Mouse (Mus musculus) liver, adult 10 weeks (tissue): ENCODE measurements around the gene Slc12a9. TPM values are rescaled to one million over a fixed set of nuclear protein-coding genes. Genes with fewer than 3 reads are reported as not detected.

Experiments used
- polyA plus RNA-seq: library from polyadenylated mRNA; stranded (reverse); fragments of 350-450 nt; fragmentation: Illumina TruSeq; extraction: RNeasy Lipid Tissue Mini Kit (QIAGEN cat#74804); gene quantifications from one replicate; pipeline ENCODE4 v1.2.3, GENCODE M21; 2014; ENCODE audit warnings: low read depth, low replicate concordance

The Slc12a9 gene
- polyA plus RNA-seq: 0.21 TPM

GRCm38 (mm10) chr5:137333512-137334174 lies at the start of gene Slc12a9:
TSS of gene Slc12a9 (minus strand) at chr5:137333597.

DNA sequence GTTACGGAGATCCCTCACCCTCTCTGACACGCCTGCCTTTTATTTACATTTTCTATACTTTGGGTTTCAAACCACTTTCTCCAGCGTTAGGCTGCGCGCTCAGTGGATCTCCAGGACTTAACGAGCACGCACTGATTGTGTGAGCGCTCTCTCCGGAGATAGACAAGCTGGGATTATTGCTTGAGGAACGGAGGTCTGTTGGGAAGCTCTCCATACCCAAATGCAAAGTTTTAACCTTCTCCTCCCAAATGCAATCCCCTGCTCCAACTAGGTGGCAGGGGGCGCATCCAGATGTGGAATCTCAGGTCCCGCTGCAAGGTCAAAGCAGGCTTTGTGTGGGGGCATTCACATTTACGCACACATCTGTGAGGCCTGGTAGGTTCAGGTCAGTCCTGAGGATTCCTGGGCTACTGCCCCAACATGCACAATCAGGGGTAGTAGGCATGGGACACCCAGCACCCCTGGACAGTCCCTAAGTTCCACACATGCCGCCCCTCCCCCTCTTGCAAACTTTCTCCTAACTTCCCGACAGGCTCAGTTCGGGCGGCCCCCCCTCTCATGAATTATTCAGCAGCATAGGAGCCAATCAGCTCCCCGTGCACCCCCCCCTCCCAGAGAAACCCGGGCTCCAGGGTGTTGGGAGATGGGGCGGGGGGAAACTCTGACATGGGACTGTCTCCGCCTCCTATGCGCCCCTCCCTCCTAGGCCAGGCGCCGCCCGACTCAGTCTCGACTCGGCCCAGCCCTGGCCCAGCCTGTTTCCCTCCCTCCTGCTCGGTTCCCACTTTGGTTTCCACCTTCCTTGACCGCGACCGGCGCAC lies 16.2 kb upstream of the Slc12a9 start, which contains the start of gene Ephb4:
Gene Ephb4 (plus strand): TSS at position 726 of the 821 bp plus-strand sequence.

GRCm38 (mm10) chr5:137314193-137315083 lies 19.0 kb downstream of the Slc12a9 start, which contains the start of gene Trip6:
TSS of gene Trip6 (minus strand) at chr5:137314404.

GRCm38 (mm10) chr5:137307071-137307912 lies 26.1 kb downstream of the Slc12a9 start, which contains the start of gene Srrt:
TSS of gene Srrt (minus strand) at chr5:137307674.

GRCm38 (mm10) chr5:137293839-137294743 lies 39.3 kb downstream of the Slc12a9 start, which contains the start of gene Ufsp1:
TSS of gene Ufsp1 (plus strand) at chr5:137294629.

DNA sequence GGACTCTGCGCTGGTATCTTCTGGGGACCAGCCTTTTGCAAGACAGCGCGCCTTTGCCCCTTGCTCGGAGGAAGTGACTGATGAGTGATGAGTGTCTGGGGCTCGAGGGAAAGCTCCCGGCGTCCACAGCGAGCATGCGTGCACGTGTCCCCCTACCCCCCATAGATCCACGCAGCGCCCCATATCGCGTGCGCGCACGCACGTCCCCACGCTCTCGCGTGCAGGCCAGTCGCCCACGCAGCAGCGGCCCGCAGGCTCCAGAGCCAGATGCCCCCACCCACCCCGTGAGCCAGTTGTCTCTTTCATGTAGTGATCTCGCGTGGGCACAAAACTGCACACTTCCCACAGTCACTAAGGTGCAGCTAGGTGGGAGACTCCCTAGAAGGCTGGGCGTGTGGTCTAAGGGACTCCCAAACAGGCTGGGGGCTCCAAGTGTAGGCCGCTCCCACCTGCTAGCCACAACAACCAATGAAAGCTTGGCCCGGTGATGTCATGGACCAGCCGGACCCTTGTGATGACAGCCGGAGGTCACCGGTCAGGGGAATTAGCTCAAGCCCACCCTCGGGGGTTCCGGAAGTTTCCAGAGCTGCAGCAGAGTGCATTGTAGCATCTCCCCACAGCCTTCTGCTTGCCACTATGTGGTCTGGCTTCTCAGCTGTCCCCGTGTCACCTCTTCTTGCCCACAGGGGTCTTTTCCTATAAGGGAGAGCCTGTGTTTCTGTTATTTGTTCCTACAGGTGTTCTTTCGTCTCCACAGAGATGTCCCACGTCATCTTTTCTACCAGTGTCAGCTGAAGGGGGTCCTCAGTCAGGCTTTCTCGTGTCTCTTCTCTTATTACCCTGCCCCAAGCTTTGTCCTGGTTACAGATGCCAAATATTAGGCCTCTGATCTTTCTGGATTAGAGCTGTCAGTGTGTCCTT lies 46.1 kb downstream of the Slc12a9 start, which contains the start of gene Ache:
Gene Ache (plus strand): TSS at position 488 of the 921 bp plus-strand sequence.

Other genes with a start within 250 kb of the Slc12a9 start
- gene Trim56, start 217.4 kb downstream of the Slc12a9 start, polyA plus RNA-seq: 7.7 TPM
- 0.26 TPM for gene Muc3, start 184.3 kb downstream of the Slc12a9 start, polyA plus RNA-seq
- not detected for gene Muc3a, start 121.2 kb downstream of the Slc12a9 start, polyA plus RNA-seq
- gene Ache, start 46.1 kb downstream of the Slc12a9 start, polyA plus RNA-seq: not detected
- 0.93 TPM for gene Ufsp1, start 39.0 kb downstream of the Slc12a9 start, polyA plus RNA-seq
- 19.3 TPM for gene Srrt, start 25.9 kb downstream of the Slc12a9 start, polyA plus RNA-seq
- gene Trip6, start 19.2 kb downstream of the Slc12a9 start, polyA plus RNA-seq: 0.19 TPM
- gene Ephb4, start 16.5 kb upstream of the Slc12a9 start, polyA plus RNA-seq: 2.0 TPM
- not detected for gene Zan, start 143.5 kb upstream of the Slc12a9 start, polyA plus RNA-seq
- not detected for gene Pop7, start 168.9 kb upstream of the Slc12a9 start, polyA plus RNA-seq
- 1.5 TPM for gene Gigyf1, start 185.0 kb upstream of the Slc12a9 start, polyA plus RNA-seq
- not detected for gene Epo, start 199.6 kb upstream of the Slc12a9 start, polyA plus RNA-seq
- gene Gnb2, start 199.9 kb upstream of the Slc12a9 start, polyA plus RNA-seq: 5.5 TPM
- not detected for gene Actl6b, start 219.9 kb upstream of the Slc12a9 start, polyA plus RNA-seq
- 32.0 TPM for gene Tfr2, start 236.2 kb upstream of the Slc12a9 start, polyA plus RNA-seq